Mouse (Mus musculus): ENCODE results near the gene Mast3. TPM values are rescaled to one million over a fixed set of nuclear protein-coding genes. Genes with fewer than 3 reads are reported as not detected.

The Mast3 gene
- polyA plus RNA-seq, 1 experiment from 2014 or later = 14.7 TPM

DNA sequence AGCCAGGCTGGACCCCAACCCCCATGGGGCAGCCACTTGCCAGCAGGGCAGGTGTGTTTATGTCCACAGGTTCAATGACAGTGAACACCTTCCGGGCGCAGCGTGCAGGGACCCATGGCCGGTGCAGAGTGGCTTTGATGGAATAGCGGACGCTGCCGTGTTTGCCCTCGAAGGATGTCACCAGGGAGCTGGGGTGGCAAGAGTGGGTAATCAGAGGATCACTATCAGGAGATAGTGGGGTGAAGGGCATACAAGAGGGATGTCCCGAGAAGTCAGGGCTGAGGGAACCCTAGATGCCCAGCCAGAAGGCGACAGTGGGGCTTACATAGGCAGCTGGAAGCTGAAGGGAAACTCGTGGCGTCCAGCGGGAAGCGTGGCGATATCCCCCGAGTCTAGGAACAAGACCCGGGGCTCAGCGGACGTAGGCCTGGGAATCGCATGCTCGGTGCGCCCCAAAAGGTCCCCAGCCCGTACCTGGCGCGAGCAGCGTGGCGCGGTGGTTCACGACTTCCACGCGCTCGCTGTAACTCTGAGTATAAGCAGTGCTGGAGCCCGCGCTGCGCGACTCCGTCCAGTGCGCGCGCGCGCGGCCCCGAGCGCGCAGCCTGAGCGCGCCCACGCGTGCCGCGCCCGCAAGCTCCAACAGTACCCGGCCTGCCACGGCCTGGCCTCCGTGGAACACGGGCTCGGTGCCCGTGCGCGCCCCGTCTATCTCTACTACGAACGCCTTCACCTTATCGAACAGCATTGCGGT, 34.0 kb upstream of the Mast3 start:
- Histone ChIP-seq H3K9ac (ENCODE audit: low read length) (peak overlapping the region; percentile 79), H3K36me3 (ENCODE audit: control insufficient read depth, insufficient read depth, low read length) (peaks cover 4% of the 10 kb centered on the region; the same call in 1 of the 2 replicates), H3K9me3 (ENCODE audit: control insufficient read depth, low read length) (no peaks in the 10 kb centered on the region), H3K27me3 (ENCODE audit: control insufficient read depth, insufficient read depth, low read length) (no peaks in the 10 kb centered on the region), H3K4me1 (ENCODE audit: control insufficient read depth, insufficient read depth, low read length) (0 out of 2 replicates have a peak, but pooled peaks cover 4% of the 10 kb centered on the region), H3K4me3 (ENCODE audit: low read depth, low read length) (peak overlapping the region; percentile 65), H3K27ac (ENCODE audit: low read depth, low read length) (peak overlapping the region; percentile 83), H3K4me2 (ENCODE audit: low read depth) (peak overlapping the region; percentile 89)
- ATAC-seq (ENCODE audit: insufficient read depth, low FRiP score, low TSS enrichment) (peak; percentile 16), DNase-seq (ENCODE audit: low spot score) (no peak)
- WGBS = 3% methylated on average over 66 of the region's 66 CpGs

DNA sequence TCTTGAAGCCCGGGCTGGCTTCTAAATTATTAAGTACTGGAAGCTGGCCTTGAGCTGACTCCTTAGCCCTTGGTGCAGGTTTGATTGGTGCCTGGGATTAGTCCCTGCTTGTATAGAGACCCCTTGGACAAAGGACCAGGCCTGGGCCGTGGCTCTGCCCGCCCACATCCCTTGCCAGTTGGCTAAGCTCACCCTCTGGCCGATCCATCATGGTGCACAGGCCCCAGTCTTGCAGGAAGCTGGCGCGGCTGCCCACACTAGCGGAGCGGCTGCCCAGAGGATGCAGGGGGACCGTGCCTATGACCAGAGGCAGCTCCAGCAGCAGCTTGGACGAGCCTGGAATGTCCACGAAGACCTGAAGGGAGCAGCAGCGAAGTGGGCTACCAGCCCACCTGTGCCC, 31.8 kb upstream of the Mast3 start:
- 0 out of 2 replicates have a peak, but pooled peaks cover 4% of the 10 kb centered on the region for H3K4me1 ChIP-seq (ENCODE audit: control insufficient read depth, insufficient read depth, low read length)
- no peak overlapping the region for H3K4me3 ChIP-seq (ENCODE audit: low read depth, low read length)
- peaks cover 4% of the 10 kb centered on the region; the same call in 1 of the 2 replicates for H3K36me3 ChIP-seq (ENCODE audit: control insufficient read depth, insufficient read depth, low read length)
- ATAC-seq (ENCODE audit: insufficient read depth, low FRiP score, low TSS enrichment) = no peak
- H3K9ac ChIP-seq (ENCODE audit: low read length) = no peak overlapping the region
- H3K27ac ChIP-seq (ENCODE audit: low read depth, low read length) = no peak overlapping the region
- no peak for DNase-seq (ENCODE audit: low spot score)
- H3K9me3 ChIP-seq (ENCODE audit: control insufficient read depth, low read length) = no peaks in the 10 kb centered on the region
- H3K4me2 ChIP-seq (ENCODE audit: low read depth) = no peak overlapping the region
- WGBS = 89% methylated on average over 12 of the region's 12 CpGs
- H3K27me3 ChIP-seq (ENCODE audit: control insufficient read depth, insufficient read depth, low read length) = no peaks in the 10 kb centered on the region

DNA sequence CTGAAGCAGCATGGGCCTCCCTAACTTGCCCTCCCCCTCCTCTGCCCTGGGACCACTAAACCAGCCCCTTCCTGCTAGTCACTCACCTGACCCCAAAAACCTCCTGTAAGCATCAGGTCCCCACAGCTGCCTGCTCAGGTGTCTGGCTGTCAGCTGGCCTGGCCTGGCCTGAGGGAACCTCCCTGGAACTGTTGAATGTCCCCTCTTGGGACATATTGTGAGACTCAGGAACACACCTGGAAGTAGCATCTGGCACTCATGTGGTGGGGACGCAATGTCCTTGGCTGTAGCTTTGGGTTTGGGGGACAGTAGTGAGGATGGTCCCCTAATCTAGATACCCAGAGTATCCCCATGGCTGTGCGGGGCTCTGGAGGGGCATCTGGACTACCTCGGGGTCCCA, 29.2 kb upstream of the Mast3 start:
- H3K4me1 ChIP-seq (ENCODE audit: control insufficient read depth, insufficient read depth, low read length) = 0 out of 2 replicates have a peak, but pooled peaks cover 4% of the 10 kb centered on the region
- no peak overlapping the region for H3K27ac ChIP-seq (ENCODE audit: low read depth, low read length)
- H3K36me3 ChIP-seq (ENCODE audit: control insufficient read depth, insufficient read depth, low read length) = peaks cover 4% of the 10 kb centered on the region; the same call in 1 of the 2 replicates
- H3K9me3 ChIP-seq (ENCODE audit: control insufficient read depth, low read length) = no peaks in the 10 kb centered on the region
- no peak overlapping the region for H3K4me3 ChIP-seq (ENCODE audit: low read depth, low read length)
- no peak overlapping the region for H3K4me2 ChIP-seq (ENCODE audit: low read depth)
- 99% methylated on average over 3 of the region's 3 CpGs for WGBS
- H3K27me3 ChIP-seq (ENCODE audit: control insufficient read depth, insufficient read depth, low read length) = no peaks in the 10 kb centered on the region
- ATAC-seq (ENCODE audit: insufficient read depth, low FRiP score, low TSS enrichment) (no peak), DNase-seq (ENCODE audit: low spot score) (no peak)
- no peak overlapping the region for H3K9ac ChIP-seq (ENCODE audit: low read length)

DNA sequence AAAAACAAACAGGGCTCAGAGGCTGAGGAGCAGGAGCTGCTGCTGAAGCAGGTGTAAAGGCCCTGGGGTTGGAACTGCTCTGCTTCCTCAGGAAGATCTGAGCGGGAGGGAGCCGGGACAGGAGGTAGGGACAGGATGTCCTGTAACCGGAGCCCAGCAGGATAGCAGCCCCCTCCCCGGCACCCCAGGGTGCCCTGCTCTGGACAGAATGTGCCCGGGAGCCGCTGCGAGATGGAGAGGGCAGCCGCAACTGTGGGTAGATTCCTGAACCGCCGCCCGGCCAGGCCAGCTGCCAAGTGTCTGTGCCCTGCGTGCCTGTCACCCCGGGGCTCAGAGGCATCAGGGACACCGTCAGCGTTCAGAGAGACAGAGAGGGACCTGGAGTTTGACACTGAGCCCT, 28.7 kb upstream of the Mast3 start:
- H3K9ac ChIP-seq (ENCODE audit: low read length) = no peak overlapping the region
- no peaks in the 10 kb centered on the region for H3K27me3 ChIP-seq (ENCODE audit: control insufficient read depth, insufficient read depth, low read length)
- ATAC-seq (ENCODE audit: insufficient read depth, low FRiP score, low TSS enrichment) (no peak), DNase-seq (ENCODE audit: low spot score) (no peak)
- 0 out of 2 replicates have a peak, but pooled peaks cover 2% of the 10 kb centered on the region for H3K4me1 ChIP-seq (ENCODE audit: control insufficient read depth, insufficient read depth, low read length)
- H3K4me2 ChIP-seq (ENCODE audit: low read depth) = no peak overlapping the region
- peaks cover 4% of the 10 kb centered on the region; the same call in 1 of the 2 replicates for H3K36me3 ChIP-seq (ENCODE audit: control insufficient read depth, insufficient read depth, low read length)
- no peaks in the 10 kb centered on the region for H3K9me3 ChIP-seq (ENCODE audit: control insufficient read depth, low read length)
- no peak overlapping the region for H3K4me3 ChIP-seq (ENCODE audit: low read depth, low read length)
- H3K27ac ChIP-seq (ENCODE audit: low read depth, low read length) = no peak overlapping the region
- WGBS = 51% methylated on average over 15 of the region's 15 CpGs

DNA sequence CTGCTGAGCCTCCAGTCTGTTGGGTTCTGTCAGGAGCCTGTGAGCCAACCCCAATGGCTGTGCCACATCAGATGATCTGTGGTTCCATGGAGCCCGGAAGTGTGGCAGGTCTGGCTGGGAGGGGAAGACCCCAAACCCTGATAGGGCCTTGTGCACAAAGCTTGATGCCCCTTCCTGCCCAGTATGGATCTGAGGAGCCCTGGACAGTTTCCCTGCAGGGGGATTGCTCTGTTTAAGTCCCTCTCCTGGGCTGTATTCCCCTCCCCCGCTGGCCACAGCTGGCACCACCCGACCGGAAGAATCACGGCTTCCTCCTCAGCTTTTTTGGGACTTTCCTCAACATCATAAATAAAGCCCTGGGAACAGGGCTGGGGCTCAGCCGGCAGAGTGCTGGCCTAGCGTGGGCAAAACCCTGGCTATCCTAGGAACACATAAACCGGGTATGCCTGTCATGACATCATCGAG, 28.2 kb upstream of the Mast3 start:
- H3K36me3 ChIP-seq (ENCODE audit: control insufficient read depth, insufficient read depth, low read length) = peaks cover 4% of the 10 kb centered on the region; the same call in 1 of the 2 replicates
- ATAC-seq (ENCODE audit: insufficient read depth, low FRiP score, low TSS enrichment) = no peak; the same call in 1 of the 2 replicates
- WGBS = 52% methylated on average over 9 of the region's 9 CpGs

DNA sequence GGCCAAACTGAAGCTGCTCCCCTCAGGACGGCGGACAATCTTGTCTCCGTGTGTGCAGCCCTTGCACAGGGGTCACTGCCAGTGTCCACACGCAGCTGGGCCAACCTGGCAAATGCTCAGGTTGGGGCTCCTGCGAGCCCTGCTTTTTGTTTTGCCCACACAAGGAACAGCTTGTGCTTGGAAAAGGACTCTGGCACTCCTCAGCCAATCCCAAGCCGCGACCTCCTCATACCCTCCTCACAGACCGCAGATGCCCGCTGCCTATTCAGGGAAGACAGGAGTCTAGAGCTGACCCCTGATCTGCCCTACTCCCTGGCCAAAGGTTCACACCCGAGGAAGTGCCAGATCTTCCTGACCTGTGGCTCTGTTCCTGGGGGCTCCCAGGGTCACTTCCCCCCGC, 27.5 kb upstream of the Mast3 start:
- no peak overlapping the region for H3K27ac ChIP-seq (ENCODE audit: low read depth, low read length)
- ATAC-seq (ENCODE audit: insufficient read depth, low FRiP score, low TSS enrichment) (no peak), DNase-seq (ENCODE audit: low spot score) (no peak)
- no peak overlapping the region for H3K4me2 ChIP-seq (ENCODE audit: low read depth)
- H3K27me3 ChIP-seq (ENCODE audit: control insufficient read depth, insufficient read depth, low read length) = no peaks in the 10 kb centered on the region
- H3K36me3 ChIP-seq (ENCODE audit: control insufficient read depth, insufficient read depth, low read length) = peaks cover 4% of the 10 kb centered on the region; the same call in 1 of the 2 replicates
- H3K4me1 ChIP-seq (ENCODE audit: control insufficient read depth, insufficient read depth, low read length) = no peaks in the 10 kb centered on the region
- H3K4me3 ChIP-seq (ENCODE audit: low read depth, low read length) = no peak overlapping the region
- no peak overlapping the region for H3K9ac ChIP-seq (ENCODE audit: low read length)
- no peaks in the 10 kb centered on the region for H3K9me3 ChIP-seq (ENCODE audit: control insufficient read depth, low read length)
- WGBS = 75% methylated on average over 11 of the region's 11 CpGs

More for the DNA sequence above, 28.2 kb upstream of the Mast3 start:
- Histone ChIP-seq H3K27ac (ENCODE audit: low read depth, low read length) (no peak overlapping the region), H3K27me3 (ENCODE audit: control insufficient read depth, insufficient read depth, low read length) (no peaks in the 10 kb centered on the region), H3K4me2 (ENCODE audit: low read depth) (no peak overlapping the region), H3K4me3 (ENCODE audit: low read depth, low read length) (no peak overlapping the region), H3K4me1 (ENCODE audit: control insufficient read depth, insufficient read depth, low read length) (no peaks in the 10 kb centered on the region), H3K9ac (ENCODE audit: low read length) (0 out of 2 replicates have a peak overlapping the region, but pooled peaks have one; percentile 1), H3K9me3 (ENCODE audit: control insufficient read depth, low read length) (no peaks in the 10 kb centered on the region)
- DNase-seq (ENCODE audit: low spot score) = no peak

DNA sequence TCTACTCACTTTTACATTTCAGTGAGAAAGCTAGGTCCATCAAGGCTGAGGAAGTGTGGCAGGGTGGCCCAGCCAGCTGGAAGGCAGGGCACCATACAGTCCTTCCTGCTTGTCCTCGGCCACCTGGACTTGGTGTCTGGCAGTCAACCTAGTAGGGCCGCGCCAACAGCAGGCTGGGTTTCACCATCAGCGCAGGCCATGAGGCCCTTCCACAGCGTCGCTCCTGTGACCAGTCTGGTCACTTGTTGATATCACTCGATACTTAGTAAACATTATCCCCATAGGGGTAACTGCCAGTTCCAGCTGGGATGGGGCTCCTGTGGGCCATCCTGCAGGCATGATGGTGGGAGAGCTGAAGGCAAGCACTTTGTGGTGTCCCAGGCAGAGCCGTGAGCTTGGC, 26.7 kb upstream of the Mast3 start:
- peaks cover 4% of the 10 kb centered on the region; the same call in 1 of the 2 replicates for H3K36me3 ChIP-seq (ENCODE audit: control insufficient read depth, insufficient read depth, low read length)
- H3K9me3 ChIP-seq (ENCODE audit: control insufficient read depth, low read length) = 0 out of 2 replicates have a peak, but pooled peaks cover 3% of the 10 kb centered on the region
- no peak overlapping the region for H3K4me3 ChIP-seq (ENCODE audit: low read depth, low read length)
- H3K4me2 ChIP-seq (ENCODE audit: low read depth) = no peak overlapping the region
- WGBS = 88% methylated on average over 8 of the region's 8 CpGs
- H3K4me1 ChIP-seq (ENCODE audit: control insufficient read depth, insufficient read depth, low read length) = no peaks in the 10 kb centered on the region
- no peak overlapping the region for H3K9ac ChIP-seq (ENCODE audit: low read length)
- no peaks in the 10 kb centered on the region for H3K27me3 ChIP-seq (ENCODE audit: control insufficient read depth, insufficient read depth, low read length)
- no peak overlapping the region for H3K27ac ChIP-seq (ENCODE audit: low read depth, low read length)
- no peak for DNase-seq (ENCODE audit: low spot score)
- no peak for ATAC-seq (ENCODE audit: insufficient read depth, low FRiP score, low TSS enrichment)

DNA sequence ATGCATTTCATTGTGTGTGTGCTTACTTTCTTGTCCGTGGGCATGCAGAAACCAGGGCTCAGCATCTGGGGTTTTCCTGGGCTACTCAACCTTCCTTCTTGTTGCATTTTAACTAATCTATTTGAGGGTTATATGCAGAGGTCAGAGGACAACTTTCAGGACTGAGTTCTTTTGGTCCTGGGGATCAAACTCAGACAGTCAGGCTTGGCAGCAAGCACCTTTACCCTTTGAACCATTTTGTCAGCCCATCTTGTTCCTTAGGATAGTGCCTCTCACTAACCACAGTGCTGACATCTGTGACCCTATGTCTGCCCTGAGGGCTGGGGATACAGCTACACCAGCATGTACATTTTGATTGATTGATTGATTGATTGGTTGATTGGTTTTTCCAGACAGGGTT, 22.9 kb upstream of the Mast3 start:
- no peaks in the 10 kb centered on the region for H3K36me3 ChIP-seq (ENCODE audit: control insufficient read depth, insufficient read depth, low read length)
- H3K27me3 ChIP-seq (ENCODE audit: control insufficient read depth, insufficient read depth, low read length) = no peaks in the 10 kb centered on the region
- 0 out of 2 replicates have a peak, but pooled peaks cover 3% of the 10 kb centered on the region for H3K9me3 ChIP-seq (ENCODE audit: control insufficient read depth, low read length)
- H3K9ac ChIP-seq (ENCODE audit: low read length) = no peak overlapping the region
- H3K4me2 ChIP-seq (ENCODE audit: low read depth) = no peak overlapping the region
- no peaks in the 10 kb centered on the region for H3K4me1 ChIP-seq (ENCODE audit: control insufficient read depth, insufficient read depth, low read length)
- H3K4me3 ChIP-seq (ENCODE audit: low read depth, low read length) = no peak overlapping the region
- no peak overlapping the region for H3K27ac ChIP-seq (ENCODE audit: low read depth, low read length)
- DNase-seq (ENCODE audit: low spot score) = no peak
- WGBS = 94% methylated on average over 1 of the region's 1 CpGs
- ATAC-seq (ENCODE audit: insufficient read depth, low FRiP score, low TSS enrichment) = no peak

DNA sequence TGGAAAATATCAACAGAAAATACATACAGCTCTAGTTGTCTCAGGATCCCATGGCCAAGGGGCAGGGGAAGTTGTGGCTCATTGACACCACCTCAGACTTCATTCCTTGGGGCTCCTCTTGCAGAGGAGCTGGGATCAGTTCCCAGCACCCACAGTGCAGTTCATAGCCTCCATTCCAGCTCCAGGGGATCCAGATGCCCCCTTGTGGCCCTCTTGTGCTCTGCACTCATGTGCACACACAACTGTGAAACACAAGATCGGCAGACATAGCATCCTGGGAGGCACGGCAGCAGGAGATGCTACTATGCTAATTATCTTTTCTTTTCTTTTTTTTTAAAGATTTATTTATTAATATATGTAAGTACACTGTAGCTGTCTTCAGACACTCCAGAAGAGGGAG, 22.2 kb upstream of the Mast3 start:
- H3K4me2 ChIP-seq (ENCODE audit: low read depth) = no peak overlapping the region
- no peak for ATAC-seq (ENCODE audit: insufficient read depth, low FRiP score, low TSS enrichment)
- H3K4me1 ChIP-seq (ENCODE audit: control insufficient read depth, insufficient read depth, low read length) = no peaks in the 10 kb centered on the region
- H3K9me3 ChIP-seq (ENCODE audit: control insufficient read depth, low read length) = 0 out of 2 replicates have a peak, but pooled peaks cover 3% of the 10 kb centered on the region
- H3K4me3 ChIP-seq (ENCODE audit: low read depth, low read length) = no peak overlapping the region
- no peaks in the 10 kb centered on the region for H3K27me3 ChIP-seq (ENCODE audit: control insufficient read depth, insufficient read depth, low read length)
- no peak overlapping the region for H3K27ac ChIP-seq (ENCODE audit: low read depth, low read length)
- H3K9ac ChIP-seq (ENCODE audit: low read length) = no peak overlapping the region
- no peaks in the 10 kb centered on the region for H3K36me3 ChIP-seq (ENCODE audit: control insufficient read depth, insufficient read depth, low read length)
- WGBS = 95% methylated on average over 2 of the region's 2 CpGs
- no peak for DNase-seq (ENCODE audit: low spot score)

All from neural tube, embryonic 11.5 days (tissue).